Mouse (Mus musculus) lung, embryonic 16.5 days (tissue): ENCODE results near the gene Fam227b. TPM values are rescaled to one million over a fixed set of nuclear protein-coding genes. Genes with fewer than 3 reads are reported as not detected.

Experiments used
- ATAC-seq: fragments of 200-750 bp; cut with Nextera tagmentation; 2 replicates; pipeline ENCODE4 v1.8.0; 2017; ENCODE audit warnings: low read depth, mild to moderate bottlenecking, moderate library complexity
- H3K27ac ChIP-seq: fragments of 300-500 bp; sonication (generic); 2 replicates; pipeline ENCODE4 v1.5.1; 2014; ENCODE audit warnings: mild to moderate bottlenecking, control low read depth, low read length
- H3K27me3 ChIP-seq: fragments of 300-500 bp; sonication (generic); 2 replicates; pipeline ENCODE4 v1.6.1; 2014; ENCODE audit warnings: low read depth, low read length, mixed read lengths; ENCODE audit not compliant: control insufficient read depth, insufficient read depth
- H3K36me3 ChIP-seq: fragments of 300-500 bp; sonication (generic); 2 replicates; pipeline ENCODE4 v1.6.1; 2014; ENCODE audit warnings: low read length; ENCODE audit not compliant: control insufficient read depth, insufficient read depth
- H3K4me1 ChIP-seq: fragments of 300-500 bp; sonication (generic); replicated peaks from 2 replicates; pipeline ENCODE4 v1.6.1; 2014; ENCODE audit warnings: low read length, mixed read lengths; ENCODE audit not compliant: control insufficient read depth, insufficient read depth
- H3K4me2 ChIP-seq: fragments of 300-500 bp; sonication (generic); 2 replicates; pipeline ENCODE4 v1.6.1; 2014; ENCODE audit warnings: low read depth, low read length, control low read depth
- H3K4me3 ChIP-seq: fragments of 300-500 bp; sonication (generic); 2 replicates; pipeline ENCODE4 v1.5.1; 2014; ENCODE audit warnings: mild to moderate bottlenecking, low read length, control low read depth
- H3K9ac ChIP-seq: fragments of 300-500 bp; sonication (generic); 2 replicates; pipeline ENCODE4 v1.6.1; 2014; ENCODE audit warnings: low read length, control low read depth
- H3K9me3 ChIP-seq: fragments of 300-500 bp; sonication (generic); 2 replicates; pipeline ENCODE4 v1.6.1; 2016; ENCODE audit warnings: low read length; ENCODE audit not compliant: control insufficient read depth
- WGBS: fragments of 180-500 bp; shearing (Covaris S2); extraction: QIAGEN DNeasy Blood & Tissue Kit; methylation state at CpG from one replicate; pipeline ENCODE4 v1.1.7; 2014; 5-methylcytosine and 5-hydroxymethylcytosine counted together
- polyA plus RNA-seq: library from polyadenylated mRNA; unstranded; fragments of >200 nt; fragmentation: Nextera tagmentation; extraction: Ambion mirVana; gene quantifications from 2 replicates; pipeline ENCODE4 v1.2.1, GENCODE M21; 2015

The Fam227b gene
- polyA plus RNA-seq, 1 experiment from 2014 or later = not detected

DNA sequence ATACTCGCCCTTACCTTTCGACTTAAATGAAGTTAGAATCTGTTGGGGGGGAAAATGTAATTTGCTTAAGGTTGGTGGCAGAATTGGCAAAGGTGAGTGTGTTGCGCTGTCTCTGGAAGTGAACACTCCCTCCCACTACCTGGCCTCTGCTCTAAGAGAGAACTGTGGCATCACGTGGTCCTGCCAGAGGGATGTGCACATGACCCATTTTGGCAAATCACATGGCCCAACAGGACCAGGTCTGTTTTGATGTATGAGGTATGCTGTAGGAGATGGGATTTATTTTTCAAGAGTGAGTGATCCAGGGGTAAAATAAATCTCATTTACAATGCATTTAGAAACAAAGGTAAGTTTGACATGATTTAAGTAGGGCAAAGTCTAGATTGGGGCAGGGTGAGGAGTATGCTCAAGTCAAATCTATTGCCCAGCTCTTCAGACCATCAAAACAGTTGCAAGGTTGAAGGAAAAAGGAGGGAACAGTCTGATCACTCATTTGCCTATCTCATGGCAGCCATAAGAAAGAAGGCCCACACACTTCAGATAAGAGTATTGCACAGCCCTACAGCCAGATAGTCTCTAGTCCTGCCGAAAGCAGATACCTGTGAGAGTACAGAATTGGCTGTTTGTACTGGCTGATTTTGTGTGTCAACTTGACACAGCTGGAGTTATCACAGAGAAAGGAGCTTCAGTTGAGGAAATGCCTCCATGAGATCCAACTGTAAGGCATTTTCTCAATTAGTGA lies 13.6 kb upstream of the Fam227b start:
- Histone ChIP-seq H3K9me3 (no peaks in the 10 kb centered on the region), H3K4me2 (no peak overlapping the region), H3K9ac (no peak overlapping the region), H3K27me3 (no peaks in the 10 kb centered on the region), H3K36me3 (peaks cover 12% of the 10 kb centered on the region), H3K4me1 (no peaks in the 10 kb centered on the region), H3K4me3 (no peak overlapping the region), H3K27ac (no peak overlapping the region)
- ATAC-seq = no peak
- 88% methylated on average over 5 of the region's 5 CpGs for WGBS

DNA sequence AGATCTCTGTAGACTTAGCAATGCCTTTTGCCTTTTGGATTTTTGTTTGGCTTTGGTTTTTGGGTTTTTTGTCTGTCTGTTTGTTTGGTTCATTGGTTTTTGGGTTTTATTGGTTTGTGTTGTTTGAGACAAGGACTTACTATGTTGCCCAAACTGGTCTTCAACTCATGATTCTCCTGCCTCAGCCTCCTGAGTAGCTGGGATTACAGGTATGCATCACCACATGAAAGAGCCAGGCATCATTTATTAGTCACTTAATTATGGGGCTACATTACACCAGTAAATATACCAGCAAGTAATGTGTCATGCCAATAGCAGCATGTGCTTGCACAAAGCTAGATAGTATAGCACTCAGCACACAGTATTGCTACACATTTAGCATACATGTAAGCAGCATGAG lies 4.1 kb downstream of the Fam227b start:
- H3K27ac ChIP-seq = no peak overlapping the region
- no peak overlapping the region for H3K4me2 ChIP-seq
- H3K27me3 ChIP-seq = no peaks in the 10 kb centered on the region
- no peaks in the 10 kb centered on the region for H3K9me3 ChIP-seq
- no peak overlapping the region for H3K9ac ChIP-seq
- no peaks in the 10 kb centered on the region for H3K36me3 ChIP-seq
- H3K4me3 ChIP-seq = no peak overlapping the region
- H3K4me1 ChIP-seq = no peaks in the 10 kb centered on the region
- ATAC-seq = no peak

DNA sequence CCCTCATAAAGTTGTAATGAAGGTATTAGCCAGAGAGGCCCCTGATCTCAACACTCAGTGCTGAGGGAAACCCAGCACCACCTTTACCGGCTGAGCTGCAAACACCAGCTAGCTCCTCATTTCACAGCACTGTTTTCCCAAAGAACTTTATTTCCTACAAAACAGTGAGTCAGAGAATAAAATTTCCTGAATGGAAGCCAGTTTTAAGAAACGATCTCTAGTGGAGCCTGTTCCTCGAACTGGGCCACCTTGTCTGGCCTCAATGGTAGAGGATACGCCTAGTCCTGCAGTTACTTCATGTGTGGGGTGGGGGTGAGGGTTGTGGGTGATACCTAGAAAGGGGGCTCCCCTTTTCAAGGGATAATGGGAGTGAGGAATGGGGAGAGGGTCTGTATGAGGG lies 57.2 kb downstream of the Fam227b start:
- no peak overlapping the region for H3K4me3 ChIP-seq
- no peaks in the 10 kb centered on the region for H3K27me3 ChIP-seq
- 73% methylated on average over 4 of the region's 4 CpGs for WGBS
- no peak overlapping the region for H3K9ac ChIP-seq
- H3K4me1 ChIP-seq = no peaks in the 10 kb centered on the region
- no peak overlapping the region for H3K4me2 ChIP-seq
- H3K36me3 ChIP-seq = no peaks in the 10 kb centered on the region
- H3K9me3 ChIP-seq = no peaks in the 10 kb centered on the region
- no peak for ATAC-seq
- H3K27ac ChIP-seq = no peak overlapping the region

DNA sequence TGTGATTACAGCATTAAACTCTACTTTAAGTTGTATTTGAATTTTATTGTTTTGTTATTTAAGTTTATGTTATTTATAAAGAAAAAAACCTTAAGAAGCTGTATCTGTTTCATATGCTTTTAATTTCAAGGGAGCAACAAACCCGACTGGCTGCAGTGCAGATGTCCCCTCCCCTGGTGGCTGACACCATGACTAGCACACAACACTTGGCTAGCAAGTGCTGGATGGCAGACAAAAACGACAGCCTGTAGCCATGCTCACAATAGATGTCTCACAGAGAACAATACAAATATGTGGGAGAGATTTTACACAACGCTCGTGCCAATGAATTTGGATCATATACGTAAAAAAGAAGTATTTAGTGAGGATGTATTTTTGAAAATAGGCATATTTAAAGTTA lies 61.4 kb downstream of the Fam227b start:
- no peak overlapping the region for H3K27ac ChIP-seq
- WGBS = 66% methylated on average over 5 of the region's 5 CpGs
- H3K27me3 ChIP-seq = no peaks in the 10 kb centered on the region
- no peak for ATAC-seq
- H3K4me2 ChIP-seq = no peak overlapping the region
- H3K4me3 ChIP-seq = no peak overlapping the region
- no peaks in the 10 kb centered on the region for H3K4me1 ChIP-seq
- no peaks in the 10 kb centered on the region for H3K36me3 ChIP-seq
- H3K9ac ChIP-seq = no peak overlapping the region
- no peaks in the 10 kb centered on the region for H3K9me3 ChIP-seq

DNA sequence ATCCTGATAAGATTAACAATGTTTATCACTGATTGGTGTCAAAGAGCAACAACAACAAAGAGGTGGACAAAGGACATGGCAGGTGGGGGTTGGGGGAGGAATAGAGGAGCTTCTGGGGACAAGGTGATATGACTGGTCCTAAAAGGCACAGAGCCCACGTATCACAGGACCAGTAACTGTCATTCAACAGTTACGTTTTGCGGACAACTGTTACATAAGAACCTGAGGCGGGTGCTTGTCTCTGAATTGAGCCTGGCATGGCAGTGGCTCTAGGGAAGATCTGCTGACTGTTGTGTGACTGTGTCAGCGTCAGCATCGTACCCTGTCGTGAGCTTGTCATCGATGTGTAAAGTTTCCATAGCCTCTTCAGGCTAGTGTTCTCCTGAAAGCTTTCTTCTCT lies 65.6 kb downstream of the Fam227b start:
- WGBS = 69% methylated on average over 8 of the region's 8 CpGs
- ATAC-seq = no peak
- no peak overlapping the region for H3K4me3 ChIP-seq
- H3K36me3 ChIP-seq = no peaks in the 10 kb centered on the region
- no peak overlapping the region for H3K4me2 ChIP-seq
- H3K4me1 ChIP-seq = no peaks in the 10 kb centered on the region
- H3K27ac ChIP-seq = no peak overlapping the region
- no peak overlapping the region for H3K9ac ChIP-seq
- H3K9me3 ChIP-seq = no peaks in the 10 kb centered on the region
- H3K27me3 ChIP-seq = no peaks in the 10 kb centered on the region

DNA sequence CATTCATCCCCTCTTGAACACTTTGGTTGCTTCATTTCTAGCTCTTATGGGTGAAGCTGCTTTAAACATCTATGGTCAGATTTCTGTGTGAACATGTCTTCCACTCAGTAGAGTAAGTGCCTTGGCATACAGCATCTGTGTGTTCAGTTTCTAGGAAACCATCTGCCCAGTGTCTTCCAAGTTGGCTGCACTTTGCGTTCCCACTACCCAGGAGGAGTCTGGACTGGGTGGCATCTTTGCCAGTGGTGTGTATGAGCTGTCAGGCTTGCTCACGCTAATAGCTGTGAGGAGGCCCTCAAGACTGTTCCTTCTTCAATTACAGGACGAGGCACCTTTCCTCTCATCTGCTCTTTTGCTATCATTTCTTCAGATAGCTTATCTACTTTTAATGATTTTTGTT lies 67.5 kb downstream of the Fam227b start:
- H3K9me3 ChIP-seq = no peaks in the 10 kb centered on the region
- ATAC-seq = no peak
- no peaks in the 10 kb centered on the region for H3K27me3 ChIP-seq
- no peak overlapping the region for H3K9ac ChIP-seq
- H3K4me1 ChIP-seq = no peaks in the 10 kb centered on the region
- H3K4me2 ChIP-seq = no peak overlapping the region
- H3K27ac ChIP-seq = no peak overlapping the region
- 63% methylated on average over 3 of the region's 3 CpGs for WGBS
- H3K36me3 ChIP-seq = no peaks in the 10 kb centered on the region
- no peak overlapping the region for H3K4me3 ChIP-seq

DNA sequence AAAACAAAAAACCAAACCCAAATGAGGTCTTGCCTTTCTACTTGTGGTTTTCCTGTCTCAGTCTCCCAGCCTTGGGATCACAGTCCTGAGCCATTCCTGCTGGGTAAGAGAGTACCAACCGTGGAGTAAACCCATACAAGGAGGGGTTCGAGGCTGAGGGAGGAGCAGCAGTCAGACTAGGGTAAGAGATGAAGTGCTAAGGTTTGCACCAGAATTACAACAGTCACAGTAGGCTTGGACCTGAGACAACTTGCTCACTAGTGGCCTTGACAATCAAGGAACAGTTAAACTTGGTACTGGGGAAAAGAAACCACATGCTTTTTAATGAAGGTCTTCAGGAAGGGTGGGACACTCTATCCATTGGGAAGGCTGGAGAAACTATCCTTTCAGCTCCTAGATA lies 72.7 kb downstream of the Fam227b start:
- H3K27ac ChIP-seq = no peak overlapping the region
- no peak for ATAC-seq
- WGBS = 50% methylated on average over 2 of the region's 2 CpGs
- no peak overlapping the region for H3K9ac ChIP-seq
- no peaks in the 10 kb centered on the region for H3K27me3 ChIP-seq
- no peak overlapping the region for H3K4me3 ChIP-seq
- no peaks in the 10 kb centered on the region for H3K4me1 ChIP-seq
- no peaks in the 10 kb centered on the region for H3K36me3 ChIP-seq
- H3K9me3 ChIP-seq = no peaks in the 10 kb centered on the region
- no peak overlapping the region for H3K4me2 ChIP-seq

DNA sequence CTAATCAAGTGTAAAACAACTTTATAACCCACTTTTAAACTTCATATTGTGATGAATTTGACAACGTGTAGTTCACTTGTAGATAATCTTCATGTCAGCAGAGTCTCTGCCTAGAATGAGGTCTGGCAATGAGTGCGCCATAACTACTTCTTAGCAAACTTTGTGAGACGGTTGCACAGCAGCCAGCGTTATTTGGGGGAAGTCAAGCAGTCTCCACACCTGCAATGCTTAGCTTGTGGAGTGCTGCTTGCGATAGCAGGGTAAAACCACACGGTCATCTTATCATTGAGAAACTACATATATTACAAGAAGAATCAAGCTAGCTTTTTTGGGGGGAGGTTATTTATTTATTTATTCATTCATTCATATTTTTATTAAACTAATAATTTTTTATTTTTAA lies 75.3 kb downstream of the Fam227b start:
- no peak overlapping the region for H3K4me3 ChIP-seq
- H3K9ac ChIP-seq = no peak overlapping the region
- H3K36me3 ChIP-seq = no peaks in the 10 kb centered on the region
- no peak overlapping the region for H3K4me2 ChIP-seq
- H3K4me1 ChIP-seq = no peaks in the 10 kb centered on the region
- 85% methylated on average over 6 of the region's 6 CpGs for WGBS
- no peaks in the 10 kb centered on the region for H3K9me3 ChIP-seq
- no peaks in the 10 kb centered on the region for H3K27me3 ChIP-seq
- no peak overlapping the region for H3K27ac ChIP-seq
- ATAC-seq = no peak

DNA sequence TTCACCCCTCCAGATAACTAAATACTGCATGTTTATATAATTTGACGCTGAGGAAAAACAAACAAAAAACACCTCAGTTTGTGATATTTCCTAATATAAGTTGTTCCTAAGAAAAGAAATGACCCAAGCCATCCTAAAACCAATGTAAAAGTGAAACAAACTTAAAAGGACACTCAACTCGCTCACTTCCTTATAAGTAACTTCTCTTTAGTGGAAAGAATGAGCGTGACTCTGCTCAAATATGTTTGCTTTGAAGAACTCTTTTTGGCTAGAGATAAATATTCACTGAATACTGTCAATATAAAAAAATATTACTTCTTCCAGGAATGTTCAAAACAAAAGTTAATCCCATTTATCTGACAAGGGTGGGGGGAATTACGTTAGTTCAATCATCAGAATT lies 78.1 kb downstream of the Fam227b start:
- 68% methylated on average over 4 of the region's 4 CpGs for WGBS
- no peaks in the 10 kb centered on the region for H3K27me3 ChIP-seq
- no peak overlapping the region for H3K4me2 ChIP-seq
- H3K9ac ChIP-seq = no peak overlapping the region
- no peak for ATAC-seq
- no peaks in the 10 kb centered on the region for H3K36me3 ChIP-seq
- no peak overlapping the region for H3K4me3 ChIP-seq
- H3K9me3 ChIP-seq = no peaks in the 10 kb centered on the region
- no peaks in the 10 kb centered on the region for H3K4me1 ChIP-seq
- no peak overlapping the region for H3K27ac ChIP-seq

DNA sequence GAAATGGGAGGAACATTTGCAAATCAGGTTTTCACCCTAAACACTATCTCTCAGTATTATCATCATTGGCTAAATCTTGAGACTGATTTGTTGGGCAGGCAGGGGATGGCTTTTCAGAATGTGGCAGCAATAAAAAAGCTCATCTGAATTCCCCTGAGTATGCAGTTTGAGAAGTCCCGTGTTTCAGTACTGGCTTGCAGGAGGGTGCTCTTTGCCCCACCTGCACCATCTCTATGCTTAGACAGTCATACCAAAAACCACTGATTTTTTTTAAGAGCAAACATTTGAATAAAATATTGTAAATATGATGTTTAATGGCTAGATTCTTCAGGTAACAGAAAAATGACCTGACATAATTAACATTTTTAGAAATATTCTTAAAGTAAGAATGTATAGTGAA lies 82.1 kb downstream of the Fam227b start:
- no peak for ATAC-seq
- Histone ChIP-seq H3K27me3 (no peaks in the 10 kb centered on the region), H3K4me3 (no peak overlapping the region), H3K4me1 (no peaks in the 10 kb centered on the region), H3K4me2 (no peak overlapping the region), H3K27ac (no peak overlapping the region), H3K9me3 (no peaks in the 10 kb centered on the region), H3K9ac (no peak overlapping the region), H3K36me3 (no peaks in the 10 kb centered on the region)
- 61% methylated on average over 1 of the region's 1 CpGs for WGBS
